Mouse (Mus musculus): Measurements from ENCODE around the gene Rbfox2. TPM values are rescaled to one million over a fixed set of nuclear protein-coding genes. Genes with fewer than 3 reads are reported as not detected.

The Rbfox2 gene
- polyA plus RNA-seq, 1 experiment from 2014 or later: 96.9 TPM

GRCm38 (mm10) chr15:77056001-77056790, 250.6 kb downstream of the Rbfox2 start:
- H3K9me3 ChIP-seq: no peaks in the 10 kb centered on the region
- no peak for ATAC-seq (ENCODE audit: insufficient number of reproducible peaks, insufficient read depth, low FRiP score, low TSS enrichment)
- 34% methylated on average over 6 of the region's 6 CpGs for WGBS
- H3K4me2 ChIP-seq (replicated peaks): no peak overlapping the region
- H3K4me3 ChIP-seq: no peak overlapping the region
- H3K27me3 ChIP-seq: no peaks in the 10 kb centered on the region
- no peaks in the 10 kb centered on the region for H3K36me3 ChIP-seq
- H3K9ac ChIP-seq: no peak overlapping the region
- peaks cover 8% of the 10 kb centered on the region for H3K4me1 ChIP-seq
- H3K27ac ChIP-seq: peak overlapping the region; percentile 63

GRCm38 (mm10) chr15:77054611-77055175, 252.1 kb downstream of the Rbfox2 start:
- Histone ChIP-seq H3K27me3 (no peaks in the 10 kb centered on the region), H3K36me3 (no peaks in the 10 kb centered on the region), H3K9me3 (no peaks in the 10 kb centered on the region), H3K4me1 (peaks cover 8% of the 10 kb centered on the region), H3K9ac (no peak overlapping the region), H3K27ac (no peak overlapping the region), H3K4me3 (no peak overlapping the region), H3K4me2 (replicated peaks) (no peak overlapping the region)
- no peak for ATAC-seq (ENCODE audit: insufficient number of reproducible peaks, insufficient read depth, low FRiP score, low TSS enrichment)
- WGBS: 66% methylated on average over 5 of the region's 5 CpGs

GRCm38 (mm10) chr15:77053021-77053420, 253.8 kb downstream of the Rbfox2 start:
- H3K27ac ChIP-seq: no peak overlapping the region
- H3K9me3 ChIP-seq: no peaks in the 10 kb centered on the region
- no peaks in the 10 kb centered on the region for H3K36me3 ChIP-seq
- no peaks in the 10 kb centered on the region for H3K27me3 ChIP-seq
- peaks cover 8% of the 10 kb centered on the region for H3K4me1 ChIP-seq
- H3K9ac ChIP-seq: no peak overlapping the region
- no peak overlapping the region for H3K4me3 ChIP-seq
- ATAC-seq (ENCODE audit: insufficient number of reproducible peaks, insufficient read depth, low FRiP score, low TSS enrichment): no peak
- 73% methylated on average over 1 of the region's 1 CpGs for WGBS
- H3K4me2 ChIP-seq (replicated peaks): no peak overlapping the region

GRCm38 (mm10) chr15:77052176-77052575, 254.6 kb downstream of the Rbfox2 start:
- Histone ChIP-seq H3K27ac (no peak overlapping the region), H3K27me3 (no peaks in the 10 kb centered on the region), H3K4me3 (no peak overlapping the region), H3K4me2 (replicated peaks) (no peak overlapping the region), H3K4me1 (peaks cover 8% of the 10 kb centered on the region), H3K9ac (no peak overlapping the region), H3K9me3 (no peaks in the 10 kb centered on the region), H3K36me3 (no peaks in the 10 kb centered on the region)
- no peak for ATAC-seq (ENCODE audit: insufficient number of reproducible peaks, insufficient read depth, low FRiP score, low TSS enrichment)
- WGBS: 44% methylated on average over 1 of the region's 1 CpGs

GRCm38 (mm10) chr15:77050570-77050969, 256.2 kb downstream of the Rbfox2 start, which contains the start of gene Mb:
Gene Mb, minus strand, starts transcription at chr15:77050670.
- no peak within 1 kb of the TSS for H3K4me3 ChIP-seq
- no peak for ATAC-seq (ENCODE audit: insufficient number of reproducible peaks, insufficient read depth, low FRiP score, low TSS enrichment)
- 88% methylated on average over 10 of the region's 10 CpGs for WGBS

GRCm38 (mm10) chr15:77045609-77046008, 261.2 kb downstream of the Rbfox2 start:
- H3K9me3 ChIP-seq: no peaks in the 10 kb centered on the region
- peaks cover 13% of the 10 kb centered on the region for H3K4me1 ChIP-seq
- no peaks in the 10 kb centered on the region for H3K36me3 ChIP-seq
- 42% methylated on average over 10 of the region's 10 CpGs for WGBS
- no peak overlapping the region for H3K9ac ChIP-seq
- no peak overlapping the region for H3K4me2 ChIP-seq (replicated peaks)
- ATAC-seq (ENCODE audit: insufficient number of reproducible peaks, insufficient read depth, low FRiP score, low TSS enrichment): no peak
- H3K4me3 ChIP-seq: no peak overlapping the region
- no peak overlapping the region for H3K27ac ChIP-seq
- no peaks in the 10 kb centered on the region for H3K27me3 ChIP-seq

More at GRCm38 (mm10) chr15:77050570-77050969, 256.2 kb downstream of the Rbfox2 start, which contains the start of gene Mb:
- Histone ChIP-seq H3K4me2 (replicated peaks) (no peak within 1 kb of the TSS), H3K9ac (no peak within 1 kb of the TSS), H3K9me3 (no peaks in the 10 kb centered on the region), H3K4me1 (0 out of 2 replicates have a peak, but pooled peaks cover 2% of the 10 kb centered on the region), H3K27me3 (no peaks in the 10 kb centered on the region), H3K36me3 (no peaks in the 10 kb centered on the region), H3K27ac (no peak within 1 kb of the TSS)

GRCm38 (mm10) chr15:77044597-77045320, 262.0 kb downstream of the Rbfox2 start, which contains the start of gene Apol6:
Gene Apol6, plus strand, starts transcription at chr15:77044729.
- Histone ChIP-seq H3K9me3 (no peaks in the 10 kb centered on the region), H3K4me1 (peaks cover 22% of the 10 kb centered on the region), H3K9ac (no peak within 1 kb of the TSS), H3K4me3 (no peak within 1 kb of the TSS), H3K4me2 (replicated peaks) (no peak within 1 kb of the TSS), H3K27ac (no peak within 1 kb of the TSS), H3K27me3 (no peaks in the 10 kb centered on the region), H3K36me3 (no peaks in the 10 kb centered on the region)
- no peak for ATAC-seq (ENCODE audit: insufficient number of reproducible peaks, insufficient read depth, low FRiP score, low TSS enrichment)
- WGBS: 82% methylated on average over 12 of the region's 12 CpGs

- Histone ChIP-seq H3K9me3 (no peaks in the 10 kb centered on the region), H3K27me3 (no peaks in the 10 kb centered on the region), H3K4me3 (no peak overlapping the region), H3K4me1 (peaks cover 61% of the 10 kb centered on the region), H3K27ac (peak overlapping the region; percentile 97; the same call in 1 of the 2 replicates), H3K36me3 (no peaks in the 10 kb centered on the region), H3K9ac (peak overlapping the region; percentile 4; the same call in 1 of the 2 replicates), H3K4me2 (replicated peaks) (no peak overlapping the region)
- WGBS: 70% methylated on average over 3 of the region's 3 CpGs
- ATAC-seq (ENCODE audit: insufficient number of reproducible peaks, insufficient read depth, low FRiP score, low TSS enrichment): no peak
These were observed 266.0 kb downstream of the Rbfox2 start for GRCm38 (mm10) chr15:77040784-77041183.

- H3K36me3 ChIP-seq: no peaks in the 10 kb centered on the region
- no peak overlapping the region for H3K4me3 ChIP-seq
- H3K9me3 ChIP-seq: no peaks in the 10 kb centered on the region
- ATAC-seq (ENCODE audit: insufficient number of reproducible peaks, insufficient read depth, low FRiP score, low TSS enrichment): no peak
- H3K9ac ChIP-seq: no peak overlapping the region
- WGBS: 50% methylated on average over 8 of the region's 9 CpGs
- H3K4me1 ChIP-seq: peaks cover 58% of the 10 kb centered on the region
- no peaks in the 10 kb centered on the region for H3K27me3 ChIP-seq
- H3K27ac ChIP-seq: peak overlapping the region; percentile 97
- no peak overlapping the region for H3K4me2 ChIP-seq (replicated peaks)
These were observed 267.5 kb downstream of the Rbfox2 start for GRCm38 (mm10) chr15:77039211-77039700.

- no peaks in the 10 kb centered on the region for H3K27me3 ChIP-seq
- peak; percentile 86 for ATAC-seq (ENCODE audit: insufficient number of reproducible peaks, insufficient read depth, low FRiP score, low TSS enrichment)
- no peaks in the 10 kb centered on the region for H3K36me3 ChIP-seq
- peak overlapping the region; percentile 97 for H3K27ac ChIP-seq
- no peaks in the 10 kb centered on the region for H3K9me3 ChIP-seq
- H3K4me3 ChIP-seq: no peak overlapping the region
- H3K9ac ChIP-seq: 0 out of 2 replicates have a peak overlapping the region, but pooled peaks have one; percentile 12
- peak overlapping the region; percentile 8 for H3K4me2 ChIP-seq (replicated peaks)
- 16% methylated on average over 11 of the region's 11 CpGs for WGBS
- peaks cover 52% of the 10 kb centered on the region for H3K4me1 ChIP-seq
These were observed 269.3 kb downstream of the Rbfox2 start for GRCm38 (mm10) chr15:77037278-77038161.

- 19% methylated on average over 2 of the region's 2 CpGs for WGBS
- Histone ChIP-seq H3K4me2 (replicated peaks) (peak overlapping the region; percentile 8), H3K9ac (0 out of 2 replicates have a peak overlapping the region, but pooled peaks have one; percentile 1), H3K9me3 (no peaks in the 10 kb centered on the region), H3K4me3 (no peak overlapping the region), H3K27me3 (no peaks in the 10 kb centered on the region), H3K4me1 (peaks cover 52% of the 10 kb centered on the region), H3K36me3 (no peaks in the 10 kb centered on the region), H3K27ac (peak overlapping the region; percentile 97)
- peak; percentile 13; the same call in 1 of the 2 replicates for ATAC-seq (ENCODE audit: insufficient number of reproducible peaks, insufficient read depth, low FRiP score, low TSS enrichment)
These were observed 269.9 kb downstream of the Rbfox2 start for GRCm38 (mm10) chr15:77036989-77037277.

Data from embryonic facial prominence, embryonic 12.5 days (tissue).